Mouse (Mus musculus) spleen, adult 2 months (tissue): Measurements from ENCODE around the gene Adarb1.

Experiments
- CTCF ChIP-seq: fragments of 200-500 bp; IDR thresholded peaks from 2 replicates; pipeline ENCODE4 v1.5.1; 2011; ENCODE audit warnings: mild to moderate bottlenecking, inconsistent platforms; ENCODE audit not compliant: insufficient read depth, insufficient read length, insufficient replicate concordance; ENCODE audit errors: extremely low read depth
- POLR2A ChIP-seq: fragments of 200-500 bp; IDR thresholded peaks from 2 replicates; pipeline ENCODE4 v1.6.1; 2011; ENCODE audit warnings: low read depth, low read length, inconsistent platforms

GRCm38 (mm10) chr10:77367973-77368372 is 50.1 kb downstream of the Adarb1 start:
- TF ChIP-seq CTCF (no peak), POLR2A (no peak)
